Mouse (Mus musculus): ENCODE measurements around the gene Mrpl27. TPM values are rescaled to one million over a fixed set of nuclear protein-coding genes. Genes with fewer than 3 reads are reported as not detected.
"Not testable (repeated sequence)": the region's sequence is repeated elsewhere in the genome, so short reads cannot be mapped to it uniquely, and the experiment has no call there.

Gene Mrpl27
- total and polyA plus RNA-seq, 2 experiments from 2014 or later, result 63.8 to 170 TPM

- Histone ChIP-seq H3K4me2 (ENCODE audit: low read depth, low read length) (no peak overlapping the region), H3K27ac (ENCODE audit: low read depth) (no peak overlapping the region), H3K9me3 (replicated peaks; ENCODE audit: control insufficient read depth, low read length) (no peaks in the 10 kb centered on the region), H3K4me1 (ENCODE audit: control insufficient read depth, insufficient read depth) (peaks cover 3% of the 10 kb centered on the region), H3K27me3 (ENCODE audit: control insufficient read depth, insufficient read depth, low read length) (no peaks in the 10 kb centered on the region), H3K4me3 (ENCODE audit: low read depth, low read length) (no peak overlapping the region), H3K9ac (replicated peaks; ENCODE audit: low read depth, low read length) (no peak overlapping the region), H3K36me3 (replicated peaks; ENCODE audit: control insufficient read depth, insufficient read depth, low read length) (no peaks in the 10 kb centered on the region)
- ATAC-seq (ENCODE audit: insufficient read depth, low read depth) (no peak), DNase-seq (ENCODE audit: low spot score) (no peak)
- WGBS, result 66% methylated on average over 4 of the region's 4 CpGs
- TF ChIP-seq CTCF (IDR thresholded peaks at IDR 0.05; ENCODE audit: low read depth), result no peak
- no peak for TF ChIP-seq EP300 (IDR thresholded peaks at IDR 0.05; ENCODE audit: low read depth)
These were observed 28.1 kb downstream of the Mrpl27 start for GRCm38 (mm10) chr11:94681640-94682039.

DNA sequence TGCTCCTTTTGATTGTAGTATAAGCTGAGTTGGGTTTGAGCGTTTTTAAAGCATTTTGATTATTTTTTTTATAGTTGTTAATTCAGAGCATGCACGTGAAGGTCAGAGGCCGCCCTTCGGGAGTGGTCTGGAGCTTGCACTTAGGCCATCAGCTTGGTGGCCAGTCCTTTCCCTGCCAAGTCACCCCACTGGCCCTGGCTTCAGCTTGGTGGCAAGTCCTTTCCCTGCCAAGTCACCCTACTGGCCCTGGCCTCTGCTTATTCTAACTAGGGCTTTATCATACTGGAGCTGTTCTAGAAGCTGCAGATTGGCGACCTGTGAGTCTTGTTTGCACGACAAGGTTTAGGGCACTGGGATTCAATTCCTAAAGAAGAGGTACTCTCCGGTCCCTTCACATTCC lies 28.9 kb downstream of the Mrpl27 start:
- WGBS, result 77% methylated on average over 7 of the region's 7 CpGs
- TF ChIP-seq EP300 (IDR thresholded peaks at IDR 0.05; ENCODE audit: low read depth) (no peak), CTCF (IDR thresholded peaks at IDR 0.05; ENCODE audit: low read depth) (no peak)

GRCm38 (mm10) chr11:94687178-94687577 lies 33.6 kb downstream of the Mrpl27 start:
- no peaks in the 10 kb centered on the region for H3K4me1 ChIP-seq (ENCODE audit: control insufficient read depth, insufficient read depth)
- TF ChIP-seq EP300 (IDR thresholded peaks at IDR 0.05; ENCODE audit: low read depth) (no peak), CTCF (IDR thresholded peaks at IDR 0.05; ENCODE audit: low read depth) (no peak)
- H3K9ac ChIP-seq (replicated peaks; ENCODE audit: low read depth, low read length), result no peak overlapping the region
- H3K4me2 ChIP-seq (ENCODE audit: low read depth, low read length), result no peak overlapping the region
- no peaks in the 10 kb centered on the region for H3K9me3 ChIP-seq (replicated peaks; ENCODE audit: control insufficient read depth, low read length)
- 59% methylated on average over 6 of the region's 6 CpGs for WGBS
- no peak overlapping the region for H3K27ac ChIP-seq (ENCODE audit: low read depth)
- no peak overlapping the region for H3K4me3 ChIP-seq (ENCODE audit: low read depth, low read length)
- no peaks in the 10 kb centered on the region for H3K27me3 ChIP-seq (ENCODE audit: control insufficient read depth, insufficient read depth, low read length)
- no peak for DNase-seq (ENCODE audit: low spot score)
- no peak for ATAC-seq (ENCODE audit: insufficient read depth, low read depth)
- H3K36me3 ChIP-seq (replicated peaks; ENCODE audit: control insufficient read depth, insufficient read depth, low read length), result no peaks in the 10 kb centered on the region

More for the DNA sequence above, 28.9 kb downstream of the Mrpl27 start:
- Histone ChIP-seq H3K4me3 (ENCODE audit: low read depth, low read length) (no peak overlapping the region), H3K4me1 (ENCODE audit: control insufficient read depth, insufficient read depth) (peaks cover 3% of the 10 kb centered on the region), H3K9ac (replicated peaks; ENCODE audit: low read depth, low read length) (no peak overlapping the region), H3K9me3 (replicated peaks; ENCODE audit: control insufficient read depth, low read length) (no peaks in the 10 kb centered on the region), H3K27me3 (ENCODE audit: control insufficient read depth, insufficient read depth, low read length) (no peaks in the 10 kb centered on the region), H3K27ac (ENCODE audit: low read depth) (no peak overlapping the region), H3K36me3 (replicated peaks; ENCODE audit: control insufficient read depth, insufficient read depth, low read length) (no peaks in the 10 kb centered on the region), H3K4me2 (ENCODE audit: low read depth, low read length) (no peak overlapping the region)
- ATAC-seq (ENCODE audit: insufficient read depth, low read depth), result no peak
- DNase-seq (ENCODE audit: low spot score), result no peak

DNA sequence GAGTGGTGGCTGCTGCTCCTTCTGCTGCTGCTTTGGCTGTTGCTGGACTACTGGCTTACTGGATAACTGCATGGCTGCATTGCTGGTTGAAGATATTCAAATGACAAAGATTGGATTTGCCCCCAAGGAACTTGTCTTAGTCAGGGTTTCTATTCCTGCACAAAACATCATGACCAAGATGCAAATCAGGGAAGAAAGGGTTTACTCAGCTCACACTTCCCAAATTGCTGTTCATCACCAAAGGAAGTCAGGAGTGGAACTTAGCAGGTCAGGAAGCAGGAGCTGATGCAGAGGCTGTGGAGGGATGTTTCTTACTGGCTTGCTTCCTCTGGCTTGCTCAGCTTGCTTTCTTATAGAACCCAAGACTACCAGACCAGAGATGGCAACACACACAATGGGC lies 38.9 kb downstream of the Mrpl27 start:
- not testable (repeated sequence) for ATAC-seq (ENCODE audit: insufficient read depth, low read depth); H3K9ac ChIP-seq (replicated peaks; ENCODE audit: low read depth, low read length); H3K4me1 ChIP-seq (ENCODE audit: control insufficient read depth, insufficient read depth); H3K4me3 ChIP-seq (ENCODE audit: low read depth, low read length); H3K9me3 ChIP-seq (replicated peaks; ENCODE audit: control insufficient read depth, low read length); H3K27me3 ChIP-seq (ENCODE audit: control insufficient read depth, insufficient read depth, low read length); H3K36me3 ChIP-seq (replicated peaks; ENCODE audit: control insufficient read depth, insufficient read depth, low read length); DNase-seq (ENCODE audit: low spot score); H3K4me2 ChIP-seq (ENCODE audit: low read depth, low read length); H3K27ac ChIP-seq (ENCODE audit: low read depth)

DNA sequence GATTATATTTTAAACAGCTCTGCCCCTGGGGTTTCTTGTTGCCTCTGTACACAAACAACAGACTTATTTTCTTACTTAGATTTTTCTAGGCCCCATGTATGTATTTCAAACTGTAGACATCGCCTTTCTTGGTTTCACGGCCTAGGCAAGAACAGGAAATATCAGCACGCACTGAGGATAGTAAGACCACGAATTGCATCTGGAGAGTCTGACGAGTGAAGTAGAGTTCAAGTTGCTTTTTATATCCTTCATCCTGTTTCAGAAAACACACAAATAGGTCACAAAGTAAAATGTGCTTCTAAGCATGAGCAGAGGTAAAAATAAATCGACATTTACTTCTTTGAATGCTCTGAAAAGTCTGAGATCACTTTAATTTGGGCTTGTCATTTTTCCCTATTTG lies 41.9 kb downstream of the Mrpl27 start:
- TF ChIP-seq CTCF (IDR thresholded peaks at IDR 0.05; ENCODE audit: low read depth), result no peak
- TF ChIP-seq EP300 (IDR thresholded peaks at IDR 0.05; ENCODE audit: low read depth), result no peak
- Histone ChIP-seq H3K4me2 (ENCODE audit: low read depth, low read length) (no peak overlapping the region), H3K27me3 (ENCODE audit: control insufficient read depth, insufficient read depth, low read length) (no peaks in the 10 kb centered on the region), H3K27ac (ENCODE audit: low read depth) (no peak overlapping the region), H3K4me3 (ENCODE audit: low read depth, low read length) (no peak overlapping the region), H3K9ac (replicated peaks; ENCODE audit: low read depth, low read length) (no peak overlapping the region), H3K4me1 (ENCODE audit: control insufficient read depth, insufficient read depth) (no peaks in the 10 kb centered on the region; the same call in 1 of the 2 replicates), H3K9me3 (replicated peaks; ENCODE audit: control insufficient read depth, low read length) (no peaks in the 10 kb centered on the region), H3K36me3 (replicated peaks; ENCODE audit: control insufficient read depth, insufficient read depth, low read length) (no peaks in the 10 kb centered on the region)
- ATAC-seq (ENCODE audit: insufficient read depth, low read depth), result no peak
- DNase-seq (ENCODE audit: low spot score), result no peak
- 42% methylated on average over 6 of the region's 6 CpGs for WGBS

GRCm38 (mm10) chr11:94697140-94697539 lies 43.6 kb downstream of the Mrpl27 start:
- H3K36me3 ChIP-seq (replicated peaks; ENCODE audit: control insufficient read depth, insufficient read depth, low read length), result no peaks in the 10 kb centered on the region
- ATAC-seq (ENCODE audit: insufficient read depth, low read depth), result no peak
- H3K4me1 ChIP-seq (ENCODE audit: control insufficient read depth, insufficient read depth), result no peaks in the 10 kb centered on the region; the same call in 1 of the 2 replicates
- no peak overlapping the region for H3K9ac ChIP-seq (replicated peaks; ENCODE audit: low read depth, low read length)
- 89% methylated on average over 2 of the region's 2 CpGs for WGBS
- no peak overlapping the region for H3K4me2 ChIP-seq (ENCODE audit: low read depth, low read length)
- no peak overlapping the region for H3K4me3 ChIP-seq (ENCODE audit: low read depth, low read length)
- DNase-seq (ENCODE audit: low spot score), result no peak
- no peaks in the 10 kb centered on the region for H3K27me3 ChIP-seq (ENCODE audit: control insufficient read depth, insufficient read depth, low read length)
- no peak overlapping the region for H3K27ac ChIP-seq (ENCODE audit: low read depth)
- TF ChIP-seq EP300 (IDR thresholded peaks at IDR 0.05; ENCODE audit: low read depth) (no peak), CTCF (IDR thresholded peaks at IDR 0.05; ENCODE audit: low read depth) (no peak)
- no peaks in the 10 kb centered on the region for H3K9me3 ChIP-seq (replicated peaks; ENCODE audit: control insufficient read depth, low read length)
